ENCODE assay signal across 8 mouse cellular contexts in the genomic region with DNA sequence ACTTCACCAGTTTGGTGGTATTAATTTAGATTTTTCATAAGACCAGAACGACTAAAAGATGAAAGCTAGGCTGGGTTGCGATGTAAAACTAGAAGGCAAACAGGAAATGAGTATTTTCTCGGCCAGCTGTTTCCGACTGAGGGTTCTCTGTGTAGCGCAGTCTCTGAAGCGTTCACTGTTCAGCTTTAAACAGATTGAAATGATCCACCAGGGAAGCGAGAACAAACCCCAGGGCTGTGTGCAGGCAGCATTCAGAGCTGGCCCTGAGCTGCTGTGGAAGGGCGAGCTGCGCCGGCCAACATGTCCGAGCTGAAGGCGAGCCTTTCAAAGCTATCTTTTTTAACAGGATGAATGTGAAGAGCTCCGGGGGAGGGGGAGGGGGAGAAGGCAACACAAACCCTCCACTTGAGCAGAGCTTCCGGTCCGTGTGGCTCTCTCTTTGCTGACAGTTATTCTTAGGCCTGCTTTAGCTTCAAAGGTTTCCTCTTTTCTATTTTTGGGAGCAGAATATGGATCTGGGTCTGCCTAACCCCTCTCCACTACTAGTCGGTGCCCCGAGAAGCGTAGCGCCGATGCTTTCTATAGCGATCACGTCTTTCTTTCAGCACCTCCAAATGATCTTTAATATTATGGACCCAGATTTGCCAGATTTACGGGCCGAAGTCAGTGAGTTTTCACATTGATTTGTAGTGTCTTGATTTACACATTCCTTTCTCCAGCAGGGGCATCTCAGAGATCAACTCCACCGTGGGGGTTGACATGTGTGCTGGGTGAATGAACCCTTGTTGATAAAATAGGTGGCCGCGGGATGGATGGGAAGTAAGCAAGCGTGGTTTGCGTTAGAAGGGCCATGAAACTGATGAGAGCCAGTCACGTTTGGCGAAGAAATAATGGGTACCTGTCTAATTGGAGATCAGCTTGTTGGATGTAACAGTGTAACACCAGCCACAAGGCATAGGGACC. TPM values are rescaled to one million over a fixed set of nuclear protein-coding genes. Genes with fewer than 3 reads are reported as not detected.
DNase-seq lines count a peak whose midpoint lies in the region; ATAC-seq and TF ChIP-seq lines count a peak whose summit lies in the region.

No protein-coding gene starts in this region.

- peak; percentile 63 for ATAC-seq in limb, embryonic 11.5 days (ENCODE audit: insufficient number of reproducible peaks, low FRiP score, low TSS enrichment, low read depth)
- ATAC-seq in cerebellum, adult (ENCODE audit: insufficient number of reproducible peaks, low FRiP score, low TSS enrichment): no peak

- TF ChIP-seq CTCF in embryonic fibroblast, embryonic 13.5 days (IDR thresholded peaks at IDR 0.05; ENCODE audit: borderline replicate concordance, insufficient read depth, low read length): no peak

- H3K9me3 ChIP-seq in limb, embryonic 11.5 days (ENCODE audit: control insufficient read depth, low read length): no peaks in the 10 kb centered on the region
- H3K9me3 ChIP-seq in midbrain, embryonic 10.5 days (replicated peaks): no peaks in the 10 kb centered on the region

- no peak overlapping the region for H3K4me3 ChIP-seq in embryonic fibroblast, embryonic 13.5 days (ENCODE audit: insufficient read depth, low read length)
- H3K4me3 ChIP-seq in limb, embryonic 11.5 days (ENCODE audit: low read depth, low read length): peak overlapping the region; percentile 20
- H3K4me3 ChIP-seq in midbrain, embryonic 10.5 days: no peak overlapping the region

- H3K27me3 ChIP-seq in limb, embryonic 11.5 days (ENCODE audit: control insufficient read depth, insufficient read depth, low read length): no peaks in the 10 kb centered on the region
- no peaks in the 10 kb centered on the region for H3K27me3 ChIP-seq in midbrain, embryonic 10.5 days (ENCODE audit: low read depth, poor library complexity, severe bottlenecking)

- 0 out of 2 replicates have a peak overlapping the region, but pooled peaks have one; percentile 5 for H3K9ac ChIP-seq in limb, embryonic 11.5 days (ENCODE audit: low read length)

- 0 out of 2 replicates have a peak, but pooled peaks have one; percentile 27 for TF ChIP-seq POLR2A in embryonic fibroblast, embryonic 13.5 days (IDR thresholded peaks at IDR 0.05; ENCODE audit: low read depth, low read length)

- peak overlapping the region; percentile 6 for H3K27ac ChIP-seq in embryonic fibroblast, embryonic 13.5 days (ENCODE audit: insufficient read depth, low read length)
- H3K27ac ChIP-seq in limb, embryonic 11.5 days (replicated peaks; ENCODE audit: low read depth, low read length): 0 out of 2 replicates have a peak overlapping the region, but pooled peaks have one; percentile 5
- H3K27ac ChIP-seq in midbrain, embryonic 10.5 days (replicated peaks): peak overlapping the region; percentile 69

- 16% methylated on average over 31 of the region's 31 CpGs for WGBS in limb, embryonic 11.5 days
- WGBS in midbrain, embryonic 10.5 days: 65% methylated on average over 31 of the region's 31 CpGs

- DNase-seq in adrenal gland, adult 8-10 months: peak; percentile 28
- DNase-seq in heart, adult 9 months (ENCODE audit: low spot score in 2 of 2): peak; percentile 61 to 62
- DNase-seq in kidney, adult 18-20 months: peak; percentile 54
- peak; percentile 62 for DNase-seq in limb, embryonic 11.5 days (ENCODE audit: low spot score)
- DNase-seq in midbrain, embryonic 10.5 days (ENCODE audit: low spot score): peak; percentile 44
- DNase-seq in right cerebral cortex, postnatal 36 days (ENCODE audit: low spot score in 2 of 2): peak; percentile 16 to 20

- H3K4me1 ChIP-seq in embryonic fibroblast, embryonic 13.5 days (ENCODE audit: control insufficient read depth, insufficient read depth, low read length): no peaks in the 10 kb centered on the region
- H3K4me1 ChIP-seq in limb, embryonic 11.5 days (ENCODE audit: control insufficient read depth, insufficient read depth, low read length): peaks cover 4% of the 10 kb centered on the region; the same call in 1 of the 2 replicates
- peaks cover 25% of the 10 kb centered on the region for H3K4me1 ChIP-seq in midbrain, embryonic 10.5 days

- H3K4me2 ChIP-seq in limb, embryonic 11.5 days (ENCODE audit: low read depth, severe bottlenecking): peak overlapping the region; percentile 42

- H3K36me3 ChIP-seq in limb, embryonic 11.5 days (ENCODE audit: control insufficient read depth, insufficient read depth, low read length): no peaks in the 10 kb centered on the region
- no peaks in the 10 kb centered on the region for H3K36me3 ChIP-seq in midbrain, embryonic 10.5 days

RNA-seq across cellular contexts. Expression of a gene that starts 59.3 kb away (rescaled TPM):
- 100 to 1,000 TPM in 1 of 4 experiments, 10 to 100 TPM in 3; 41.6 to 114 (median 77.4) TPM for total RNA-seq in adrenal gland, adult 8-10 months (2022)
- polyA plus RNA-seq in embryonic fibroblast, embryonic 13.5 days (2011; ENCODE audit: insufficient read length, low read depth, missing spikeins): 4.9 and 7.0 TPM in 2 replicates
- polyA plus RNA-seq in limb, embryonic 11.5 days (2014; fragmentation: Nextera tagmentation; extraction: Ambion mirVana): 14.2 and 15.5 TPM in 2 replicates
- 10.5 and 10.7 TPM in 2 replicates for polyA plus RNA-seq in midbrain, embryonic 10.5 days (2016; fragmentation: Nextera tagmentation; extraction: Ambion mirVana)

Comparison
In these comparisons a context has a peak if more than half of its experiments do, and no peak if none do; other contexts are left out.
1. H3K27ac ChIP-seq: peak in every context shown above with its lines; median percentile 69 in midbrain, embryonic 10.5 days; 6 in embryonic fibroblast, embryonic 13.5 days; 5 in limb, embryonic 11.5 days.